Mouse (Mus musculus): ENCODE data around the gene Ces2e. TPM values are rescaled to one million over a fixed set of nuclear protein-coding genes. Genes with fewer than 3 reads are reported as not detected.

The Ces2e gene
- polyA plus RNA-seq, 1 experiment from 2014 or later: 13.5 TPM

DNA sequence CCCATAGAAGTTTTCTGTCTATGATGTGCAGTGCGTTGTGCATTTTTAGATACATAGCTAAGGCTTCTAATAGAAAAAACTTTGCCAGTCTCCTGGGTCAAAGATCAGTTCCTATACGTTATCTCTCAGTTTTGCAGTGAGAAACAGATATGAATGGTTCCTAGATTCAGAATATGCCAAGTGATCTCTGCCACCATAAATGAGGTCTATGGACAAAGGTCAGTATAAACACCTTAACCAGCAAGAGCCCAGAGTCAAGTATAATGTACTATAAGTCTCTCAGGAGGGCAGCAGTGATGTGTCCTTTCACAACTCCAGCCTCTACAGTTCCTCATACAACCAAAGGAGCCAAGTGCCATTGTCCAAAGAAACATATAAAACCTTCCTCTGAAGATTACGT, 1.2 kb downstream of the Ces2e start:
- H3K9me3 ChIP-seq (ENCODE audit: low read length): no peaks in the 10 kb centered on the region
- no peaks in the 10 kb centered on the region for H3K27me3 ChIP-seq (ENCODE audit: insufficient read depth, low read length)
- TF ChIP-seq EP300 (IDR thresholded peaks at IDR 0.05; ENCODE audit: low read depth) (no peak), CTCF (IDR thresholded peaks at IDR 0.05; ENCODE audit: low read depth) (no peak)
- no peaks in the 10 kb centered on the region for H3K36me3 ChIP-seq (replicated peaks; ENCODE audit: insufficient read depth, low read length)
- H3K9ac ChIP-seq (replicated peaks): no peak overlapping the region
- H3K4me3 ChIP-seq (ENCODE audit: low read depth, low read length): no peak overlapping the region
- 73% methylated on average over 3 of the region's 3 CpGs for WGBS (ENCODE audit: insufficient replicate concordance)
- no peak for DNase-seq
- H3K4me1 ChIP-seq (ENCODE audit: insufficient read depth): no peaks in the 10 kb centered on the region
- H3K4me2 ChIP-seq (ENCODE audit: low read depth, low read length): no peak overlapping the region
- no peak overlapping the region for H3K27ac ChIP-seq (ENCODE audit: low read depth)
- ATAC-seq: no peak

DNA sequence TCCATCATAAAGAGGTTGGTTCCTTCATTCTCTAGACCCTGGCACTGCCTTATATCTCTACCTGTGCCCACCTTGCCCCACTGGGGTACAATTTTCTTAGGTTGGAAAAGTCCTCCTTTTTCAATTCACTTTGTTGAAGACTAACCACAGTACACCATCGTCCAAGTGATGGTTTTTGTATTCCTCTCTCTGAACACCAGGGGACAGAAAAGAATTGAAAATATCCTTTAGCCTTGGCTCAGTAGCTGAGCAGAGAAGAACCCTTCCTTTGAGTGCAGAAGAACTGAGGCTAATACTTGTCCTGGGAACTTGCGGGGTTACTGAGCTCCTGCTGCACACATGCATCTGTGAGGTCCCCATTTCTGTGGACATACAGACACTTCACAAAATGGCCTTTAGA, 18.6 kb downstream of the Ces2e start:
- no peak for ATAC-seq
- Histone ChIP-seq H3K27me3 (ENCODE audit: insufficient read depth, low read length) (no peaks in the 10 kb centered on the region), H3K4me1 (ENCODE audit: insufficient read depth) (no peaks in the 10 kb centered on the region), H3K4me2 (ENCODE audit: low read depth, low read length) (no peak overlapping the region), H3K27ac (ENCODE audit: low read depth) (no peak overlapping the region), H3K9ac (replicated peaks) (no peak overlapping the region), H3K9me3 (ENCODE audit: low read length) (no peaks in the 10 kb centered on the region), H3K36me3 (replicated peaks; ENCODE audit: insufficient read depth, low read length) (no peaks in the 10 kb centered on the region), H3K4me3 (ENCODE audit: low read depth, low read length) (no peak overlapping the region)
- TF ChIP-seq CTCF (IDR thresholded peaks at IDR 0.05; ENCODE audit: low read depth) (peak; percentile 55), EP300 (IDR thresholded peaks at IDR 0.05; ENCODE audit: low read depth) (no peak)
- DNase-seq: no peak
- 78% methylated on average over 2 of the region's 2 CpGs for WGBS (ENCODE audit: insufficient replicate concordance)

DNA sequence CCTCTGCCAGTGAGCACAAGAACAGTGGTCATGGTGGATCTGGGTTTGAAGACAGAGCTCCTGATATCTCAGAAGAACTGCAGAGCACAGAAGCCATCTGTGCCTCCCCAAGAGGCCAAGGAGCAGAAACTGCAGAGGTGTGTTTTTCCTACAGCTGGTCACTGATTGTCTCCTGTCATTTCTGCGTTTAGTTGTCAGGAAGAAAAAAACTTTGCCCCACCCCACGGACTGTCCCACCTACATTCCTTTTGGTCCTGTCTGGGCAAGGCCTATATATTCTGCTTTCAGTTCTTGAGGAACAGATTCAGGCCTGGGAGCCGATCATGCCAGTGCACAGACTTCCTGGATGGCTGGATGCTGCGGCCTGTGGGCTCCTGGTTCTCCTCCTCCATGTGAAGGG, 21.0 kb downstream of the Ces2e start, which contains the start of gene Ces2f:
Gene Ces2f (plus strand): TSS at position 301 of the 400 bp plus-strand sequence.
- DNase-seq: no peak
- WGBS (ENCODE audit: insufficient replicate concordance): 69% methylated on average over 4 of the region's 4 CpGs
- ATAC-seq: no peak

DNA sequence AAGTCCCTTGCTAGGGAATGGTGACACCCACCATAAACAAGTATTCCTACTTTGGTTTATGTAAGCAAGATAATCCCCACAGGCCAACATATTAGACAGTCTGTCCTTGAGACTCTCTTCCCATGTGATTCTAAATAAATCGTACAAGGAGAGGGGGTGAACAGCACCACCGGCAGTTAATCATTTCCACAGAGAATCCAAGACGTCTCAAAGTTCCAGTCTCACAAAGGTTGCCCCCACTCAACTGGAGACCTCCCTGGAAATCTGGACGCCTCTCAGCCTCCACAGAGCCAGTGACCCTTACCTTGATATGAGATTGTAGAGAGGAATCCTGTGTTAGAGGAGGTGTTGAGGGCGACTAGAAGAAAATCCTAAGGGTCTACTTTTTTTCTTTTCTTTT, 23.0 kb downstream of the Ces2e start:
- Histone ChIP-seq H3K4me3 (ENCODE audit: low read depth, low read length) (no peak overlapping the region), H3K36me3 (replicated peaks; ENCODE audit: insufficient read depth, low read length) (no peaks in the 10 kb centered on the region), H3K9ac (replicated peaks) (no peak overlapping the region), H3K9me3 (ENCODE audit: low read length) (no peaks in the 10 kb centered on the region), H3K27ac (ENCODE audit: low read depth) (no peak overlapping the region), H3K27me3 (ENCODE audit: insufficient read depth, low read length) (no peaks in the 10 kb centered on the region), H3K4me1 (ENCODE audit: insufficient read depth) (no peaks in the 10 kb centered on the region), H3K4me2 (ENCODE audit: low read depth, low read length) (no peak overlapping the region)
- no peak for TF ChIP-seq CTCF (IDR thresholded peaks at IDR 0.05; ENCODE audit: low read depth)
- no peak for TF ChIP-seq EP300 (IDR thresholded peaks at IDR 0.05; ENCODE audit: low read depth)
- no peak for DNase-seq
- 72% methylated on average over 5 of the region's 5 CpGs for WGBS (ENCODE audit: insufficient replicate concordance)
- ATAC-seq: no peak

More for the DNA sequence above, 21.0 kb downstream of the Ces2e start, which contains the start of gene Ces2f:
- H3K36me3 ChIP-seq (replicated peaks; ENCODE audit: insufficient read depth, low read length): no peaks in the 10 kb centered on the region
- no peak within 1 kb of the TSS for H3K9ac ChIP-seq (replicated peaks)
- H3K9me3 ChIP-seq (ENCODE audit: low read length): no peaks in the 10 kb centered on the region
- H3K4me3 ChIP-seq (ENCODE audit: low read depth, low read length): no peak within 1 kb of the TSS
- H3K4me2 ChIP-seq (ENCODE audit: low read depth, low read length): no peak within 1 kb of the TSS
- TF ChIP-seq CTCF (IDR thresholded peaks at IDR 0.05; ENCODE audit: low read depth) (no peak), EP300 (IDR thresholded peaks at IDR 0.05; ENCODE audit: low read depth) (no peak)
- no peaks in the 10 kb centered on the region for H3K4me1 ChIP-seq (ENCODE audit: insufficient read depth)
- H3K27me3 ChIP-seq (ENCODE audit: insufficient read depth, low read length): no peaks in the 10 kb centered on the region
- no peak within 1 kb of the TSS for H3K27ac ChIP-seq (ENCODE audit: low read depth)

DNA sequence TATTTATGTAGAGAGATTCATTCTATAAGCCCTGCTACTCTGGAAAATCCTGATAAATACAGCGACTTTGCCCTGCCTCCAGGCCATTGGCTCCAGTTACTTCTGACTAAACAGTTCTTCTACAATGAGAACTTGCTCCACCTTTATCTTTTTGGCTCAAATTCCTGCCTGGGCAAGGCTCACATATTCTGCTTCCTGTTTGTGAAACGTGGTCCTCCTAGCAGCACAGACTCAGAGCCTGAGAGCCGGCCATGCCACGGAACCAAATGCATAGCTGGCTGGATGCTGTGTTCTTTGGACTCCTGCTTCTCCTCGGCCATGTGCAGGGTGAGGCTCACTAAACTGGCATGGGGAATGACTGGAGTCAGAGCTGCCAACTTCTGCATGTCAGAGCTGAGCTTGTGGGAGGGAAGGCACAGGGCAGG, 35.5 kb downstream of the Ces2e start, which contains the start of gene Ces2g:
Gene Ces2g (plus strand): TSS at position 182 of the 425 bp plus-strand sequence.
- H3K27me3 ChIP-seq (ENCODE audit: insufficient read depth, low read length): no peaks in the 10 kb centered on the region
- peak within 1 kb of the TSS; percentile 63 for H3K9ac ChIP-seq (replicated peaks)
- 35% methylated on average over 5 of the region's 5 CpGs for WGBS (ENCODE audit: insufficient replicate concordance)
- ATAC-seq (peak; percentile 51), DNase-seq (peak; percentile 22)
- H3K4me1 ChIP-seq (ENCODE audit: insufficient read depth): peaks cover 14% of the 10 kb centered on the region
- no peaks in the 10 kb centered on the region for H3K9me3 ChIP-seq (ENCODE audit: low read length)
- TF ChIP-seq EP300 (IDR thresholded peaks at IDR 0.05; ENCODE audit: low read depth): peak; percentile 45; the same call in 1 of the 2 replicates
- TF ChIP-seq CTCF (IDR thresholded peaks at IDR 0.05; ENCODE audit: low read depth): no peak
- peak within 1 kb of the TSS; percentile 50 for H3K4me3 ChIP-seq (ENCODE audit: low read depth, low read length)
- H3K27ac ChIP-seq (ENCODE audit: low read depth): peak within 1 kb of the TSS; percentile 89
- H3K36me3 ChIP-seq (replicated peaks; ENCODE audit: insufficient read depth, low read length): peaks cover 10% of the 10 kb centered on the region
- peak within 1 kb of the TSS; percentile 64 for H3K4me2 ChIP-seq (ENCODE audit: low read depth, low read length)

DNA sequence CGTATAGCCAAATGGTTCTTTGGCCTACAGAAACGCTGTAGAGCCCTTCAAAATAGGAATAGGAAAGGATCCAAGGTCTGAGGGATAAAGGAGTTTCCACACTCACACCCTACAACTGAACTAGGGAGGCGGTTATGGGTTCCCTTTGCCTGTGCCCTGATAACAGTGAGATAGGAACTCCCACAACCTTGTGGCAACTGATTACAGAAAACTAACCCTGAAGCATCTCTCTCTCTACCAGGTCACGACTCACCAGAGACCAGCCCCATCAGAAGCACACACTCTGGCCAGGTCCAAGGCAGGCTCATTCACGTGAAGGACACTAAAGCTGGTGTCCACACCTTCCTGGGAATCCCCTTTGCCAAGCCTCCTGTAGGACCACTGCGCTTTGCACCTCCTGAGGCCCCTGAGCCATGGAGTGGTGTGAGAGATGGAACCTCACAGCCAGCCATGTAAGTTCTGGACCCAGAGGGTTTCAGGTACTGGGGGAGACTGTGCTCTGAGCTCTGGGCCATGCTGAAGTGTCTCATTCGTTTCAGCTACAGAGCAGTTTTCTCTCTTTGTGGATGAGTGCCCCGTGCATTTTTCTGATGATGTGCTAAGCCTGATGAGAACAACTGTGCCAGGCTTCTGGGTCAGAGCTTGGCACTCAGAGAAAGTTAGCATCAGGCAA, 36.3 kb downstream of the Ces2e start:
- no peaks in the 10 kb centered on the region for H3K9me3 ChIP-seq (ENCODE audit: low read length)
- ATAC-seq (peak; percentile 96), DNase-seq (peak; percentile 36)
- no peak for TF ChIP-seq CTCF (IDR thresholded peaks at IDR 0.05; ENCODE audit: low read depth)
- TF ChIP-seq EP300 (IDR thresholded peaks at IDR 0.05; ENCODE audit: low read depth): peak; percentile 98
- peaks cover 16% of the 10 kb centered on the region for H3K36me3 ChIP-seq (replicated peaks; ENCODE audit: insufficient read depth, low read length)
- no peaks in the 10 kb centered on the region for H3K27me3 ChIP-seq (ENCODE audit: insufficient read depth, low read length)
- H3K4me2 ChIP-seq (ENCODE audit: low read depth, low read length): peak overlapping the region; percentile 64
- WGBS (ENCODE audit: insufficient replicate concordance): 50% methylated on average over 8 of the region's 8 CpGs
- peak overlapping the region; percentile 50 for H3K4me3 ChIP-seq (ENCODE audit: low read depth, low read length)
- peak overlapping the region; percentile 89 for H3K27ac ChIP-seq (ENCODE audit: low read depth)
- peaks cover 14% of the 10 kb centered on the region for H3K4me1 ChIP-seq (ENCODE audit: insufficient read depth)
- H3K9ac ChIP-seq (replicated peaks): peak overlapping the region; percentile 63

All from liver, postnatal 0 days (tissue).